ENCODE assay signal across 20 mouse cellular contexts in the genomic region with DNA sequence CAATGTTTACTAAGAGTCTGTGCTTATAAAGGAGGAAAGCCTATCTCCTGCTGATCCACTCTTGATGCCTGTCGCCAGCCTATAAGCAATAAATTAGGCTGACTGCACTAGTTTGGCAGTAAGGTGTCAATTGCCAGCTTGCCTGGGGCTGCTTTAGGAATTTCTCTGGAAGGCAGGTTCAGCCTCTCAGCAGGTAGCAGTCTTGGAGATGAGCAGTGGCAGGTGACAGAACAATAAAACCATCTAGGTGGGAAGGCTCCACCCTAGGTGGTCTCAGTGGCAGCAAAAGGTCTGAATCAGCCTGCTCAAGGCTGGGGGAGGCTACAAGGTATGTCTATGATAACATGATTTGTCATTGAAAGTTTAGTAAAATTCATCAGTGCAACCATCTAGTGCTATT. TPM values are rescaled to one million over a fixed set of nuclear protein-coding genes. Genes with fewer than 3 reads are reported as not detected.
A peak's percentile ranks its signal among the peaks of the same experiment; 100 is the strongest.
DNase-seq lines count a peak whose midpoint lies in the region; ATAC-seq and TF ChIP-seq lines count a peak whose summit lies in the region.
"Had no signal": no experiment of that assay in that cellular context is flagged by ENCODE, and none has a peak within 500 bp of the region (broad histone marks: within the 10 kb centered on the region; RNA-seq: fewer than 3 reads in every experiment).

No protein-coding gene starts in this region.

- H3K27ac ChIP-seq in cerebellum, adult 2 months (ENCODE audit: insufficient read depth, low read length): no peak overlapping the region
- 0 out of 2 replicates have a peak overlapping the region, but pooled peaks have one; percentile 11 for H3K27ac ChIP-seq in midbrain, embryonic 16.5 days (ENCODE audit: low read length)
- H3K27ac ChIP-seq in midbrain, embryonic 13.5 days: no peak overlapping the region
- H3K27ac ChIP-seq: embryonic facial prominence, embryonic 12.5 days; forebrain, embryonic 15.5 days; heart, adult 2 months; hindbrain, embryonic 10.5 days; hindbrain, embryonic 15.5 days had no signal

- no peak overlapping the region for H3K9ac ChIP-seq in midbrain, embryonic 16.5 days (ENCODE audit: low read depth, low read length)
- H3K9ac ChIP-seq in midbrain, embryonic 13.5 days (replicated peaks): no peak overlapping the region
- H3K9ac ChIP-seq: embryonic facial prominence, embryonic 12.5 days; forebrain, embryonic 15.5 days; heart, embryonic 12.5 days; hindbrain, embryonic 15.5 days had no signal

- peaks cover 6% of the 10 kb centered on the region for H3K4me1 ChIP-seq in cerebellum, adult 2 months (ENCODE audit: control insufficient read depth, insufficient read depth, low read length)
- H3K4me1 ChIP-seq in midbrain, embryonic 16.5 days (ENCODE audit: control insufficient read depth, insufficient read depth, low read length): no peaks in the 10 kb centered on the region
- 0 out of 2 replicates have a peak, but pooled peaks cover 7% of the 10 kb centered on the region for H3K4me1 ChIP-seq in midbrain, embryonic 13.5 days (replicated peaks)
- H3K4me1 ChIP-seq: embryonic facial prominence, embryonic 12.5 days; forebrain, embryonic 15.5 days; heart, embryonic 12.5 days; hindbrain, embryonic 10.5 days had no signal

- WGBS in cerebellum, adult 2 months: 0% methylated on average over 1 of the region's 1 CpGs
- WGBS in midbrain, embryonic 16.5 days: 18% methylated on average over 1 of the region's 1 CpGs
- WGBS in midbrain, embryonic 13.5 days: 23% methylated on average over 1 of the region's 1 CpGs

- TF ChIP-seq CTCF in cerebellum, adult 2 months (IDR thresholded peaks at IDR 0.05; ENCODE audit: borderline replicate concordance, insufficient read depth, low read depth, low read length): no peak

- no peak for TF ChIP-seq POLR2A in cerebellum, adult 2 months (IDR thresholded peaks at IDR 0.05; ENCODE audit: borderline replicate concordance, insufficient read depth, low read length)

- H3K9me3 ChIP-seq in midbrain, embryonic 16.5 days (replicated peaks; ENCODE audit: control insufficient read depth, low read length, poor library complexity, severe bottlenecking): no peaks in the 10 kb centered on the region
- H3K9me3 ChIP-seq in midbrain, embryonic 13.5 days: no peaks in the 10 kb centered on the region
- H3K9me3 ChIP-seq: embryonic facial prominence, embryonic 12.5 days; forebrain, embryonic 15.5 days; G1E; heart, embryonic 12.5 days; hindbrain, embryonic 15.5 days had no signal

- H3K4me3 ChIP-seq in cerebellum, adult 2 months (replicated peaks; ENCODE audit: insufficient read depth, low read depth, low read length): no peak overlapping the region
- H3K4me3 ChIP-seq in midbrain, embryonic 16.5 days (ENCODE audit: low read depth, low read length): no peak overlapping the region
- H3K4me3 ChIP-seq in midbrain, embryonic 13.5 days (replicated peaks): no peak overlapping the region
- H3K4me3 ChIP-seq: embryonic facial prominence, embryonic 12.5 days; forebrain, embryonic 15.5 days; heart, adult 2 months; heart, embryonic 12.5 days; hindbrain, embryonic 10.5 days; hindbrain, embryonic 15.5 days had no signal

- DNase-seq in cerebellum, adult 2 months: peak; percentile 37 to 58
- no peak for DNase-seq in cerebellum, adult 8-10 months
- DNase-seq in ZHBTc4 (ENCODE audit: low read depth, low spot score): peak; percentile 88
- DNase-seq in mesoderm, embryonic 11.5 days (ENCODE audit: low read depth, low spot score): peak; percentile 6
- no peak for DNase-seq in layer of hippocampus, adult 9-11 months
- DNase-seq in spleen, postnatal 36 days (ENCODE audit: low spot score in 2 of 2): no peak
- DNase-seq: adrenal gland, adult 2 months; adrenal gland, postnatal 25 days; gastrocnemius, postnatal 36 days; heart, adult 2 months; kidney, adult 9 months had no signal

- H3K36me3 ChIP-seq in midbrain, embryonic 16.5 days (ENCODE audit: control insufficient read depth, insufficient read depth, low read length): 0 out of 2 replicates have a peak, but pooled peaks cover 6% of the 10 kb centered on the region
- H3K36me3 ChIP-seq in midbrain, embryonic 13.5 days: peaks cover 5% of the 10 kb centered on the region
- H3K36me3 ChIP-seq: embryonic facial prominence, embryonic 12.5 days had no signal

- no peak for ATAC-seq in midbrain, embryonic 16.5 days
- ATAC-seq in midbrain, embryonic 13.5 days: no peak
- ATAC-seq: forebrain, embryonic 15.5 days; intestine, embryonic 16.5 days had no signal

- H3K27me3 ChIP-seq in cerebellum, adult 2 months (ENCODE audit: control insufficient read depth, insufficient read depth, low read length): no peaks in the 10 kb centered on the region
- H3K27me3 ChIP-seq in midbrain, embryonic 16.5 days (ENCODE audit: control insufficient read depth, insufficient read depth, low read depth, low read length): no peaks in the 10 kb centered on the region
- no peaks in the 10 kb centered on the region for H3K27me3 ChIP-seq in midbrain, embryonic 13.5 days
- H3K27me3 ChIP-seq: embryonic facial prominence, embryonic 12.5 days; forebrain, embryonic 15.5 days; heart, embryonic 12.5 days; hindbrain, embryonic 15.5 days had no signal

- no peak overlapping the region for H3K4me2 ChIP-seq in midbrain, embryonic 16.5 days (ENCODE audit: low read length)
- H3K4me2 ChIP-seq in midbrain, embryonic 13.5 days (replicated peaks): no peak overlapping the region
- H3K4me2 ChIP-seq: embryonic facial prominence, embryonic 12.5 days; forebrain, embryonic 15.5 days; heart, embryonic 12.5 days; hindbrain, embryonic 15.5 days had no signal

RNA-seq across cellular contexts. Expression of a gene that starts 23.1 kb away (rescaled TPM):
- 54.8 and 56.5 TPM in 2 replicates for polyA plus RNA-seq in cerebellum, adult 2 months (2012; rRNA removed)
- 90.4 and 92.3 TPM in 2 replicates for polyA plus RNA-seq in midbrain, embryonic 16.5 days (2015; fragmentation: Nextera tagmentation; extraction: Ambion mirVana)
- 72.3 and 78.4 TPM in 2 replicates for polyA plus RNA-seq in midbrain, embryonic 13.5 days (2015; fragmentation: Nextera tagmentation; extraction: Ambion mirVana)

Comparison
In these comparisons a context has a peak if more than half of its experiments do, and no peak if none do; other contexts are left out.
1. DNase-seq: peak in cerebellum, adult 2 months (2 of 2), ZHBTc4 (single experiment) and mesoderm, embryonic 11.5 days (single experiment); none in cerebellum, adult 8-10 months (single experiment), layer of hippocampus, adult 9-11 months (single experiment) and spleen, postnatal 36 days (0 of 2).